Mouse (Mus musculus) NIH3T3 (cell line): ENCODE measurements at regions not wholly inside any gene's neighbourhood (a gene's known extent, or its start where the extent isn't known, plus 50 kb on each side); places are given as distances from the start of the nearest gene placed in this dataset.

Experiments
- DNase-seq: peaks from one replicate; pipeline ENCODE4 v3.0.0-alpha.2; 2012; ENCODE audit warnings: low read depth

DNA sequence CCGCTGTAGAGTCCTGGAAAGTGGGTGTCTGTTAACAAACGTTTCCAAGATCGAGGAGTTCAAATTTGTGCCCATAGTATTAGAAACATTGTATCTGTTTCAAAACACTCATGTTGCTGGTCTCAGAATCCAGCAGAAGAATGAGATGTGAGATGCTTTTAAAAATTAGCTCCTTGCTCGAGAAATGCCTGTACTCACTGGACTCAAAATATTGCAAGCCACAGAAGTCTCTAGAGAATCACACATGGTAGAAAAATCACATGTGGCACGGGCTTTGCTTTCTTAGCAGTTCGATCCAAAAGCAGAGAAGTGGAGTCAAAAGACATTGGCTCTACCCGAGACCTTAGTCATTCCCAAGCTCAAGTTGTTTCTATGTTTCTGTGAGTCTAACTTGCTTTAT, 67.0 kb upstream of the Cpsf6 start:
- DNase-seq = no peak

DNA sequence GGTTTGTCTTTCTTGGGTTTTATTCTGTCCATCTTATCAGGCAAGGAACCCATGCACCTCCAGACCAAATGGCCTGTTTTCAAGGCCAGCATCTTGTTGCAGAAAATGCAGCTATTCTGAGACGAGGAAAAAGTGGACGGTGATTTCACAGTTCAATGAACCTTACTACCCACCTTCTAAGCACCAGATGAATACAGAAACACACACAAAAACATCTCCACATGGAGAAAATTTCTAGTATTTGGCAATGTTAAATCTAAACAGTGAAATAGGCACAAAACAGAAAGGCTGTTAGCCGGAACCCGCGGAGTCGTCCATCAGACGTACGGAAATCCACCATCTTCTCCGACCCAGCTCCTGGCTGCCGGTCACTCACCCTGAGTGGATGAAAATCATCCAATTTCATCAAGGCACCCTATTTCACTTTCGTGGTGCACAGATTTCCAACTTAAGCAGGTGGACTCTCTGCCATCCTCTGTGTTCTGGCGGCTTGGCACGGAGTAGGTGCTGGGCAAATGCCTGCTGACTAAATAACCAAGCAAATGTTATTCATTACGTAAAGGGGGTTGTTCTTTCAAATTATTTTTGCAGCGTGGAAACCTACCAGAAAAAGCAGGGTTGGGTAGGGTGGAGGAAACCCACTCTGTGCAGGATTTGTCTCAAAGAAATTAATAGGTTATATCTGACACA, 66.1 kb upstream of the Cpsf6 start:
- no peak for DNase-seq

DNA sequence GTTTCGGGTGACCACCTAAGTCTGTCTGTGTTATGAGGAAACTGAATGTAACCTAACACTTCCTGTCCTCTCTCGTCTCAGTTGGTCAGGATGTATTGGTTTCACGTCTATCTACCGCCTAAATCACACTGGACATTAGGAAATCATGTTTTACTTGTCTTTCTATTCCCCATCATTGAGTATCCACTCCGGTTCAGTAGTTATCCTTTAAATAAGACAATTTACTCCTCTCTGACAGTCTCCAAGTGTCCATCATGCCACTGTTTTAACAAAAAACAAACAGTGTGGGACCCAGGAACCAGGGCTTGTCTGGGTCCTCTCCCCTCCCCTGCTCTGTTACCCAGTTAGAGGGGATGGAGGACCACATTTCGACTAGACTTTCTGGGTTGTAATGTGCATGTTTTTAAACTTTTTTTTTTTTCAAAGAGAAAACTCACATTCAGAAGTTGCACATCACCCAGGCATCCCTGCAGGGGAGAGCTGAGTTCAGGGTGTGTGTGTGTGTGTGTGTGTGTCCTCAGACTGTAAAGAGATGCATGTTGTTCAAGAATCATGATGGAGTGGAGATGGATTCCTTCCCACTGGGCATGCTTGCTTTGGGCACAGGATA, 65.5 kb upstream of the Cpsf6 start:
- no peak for DNase-seq

DNA sequence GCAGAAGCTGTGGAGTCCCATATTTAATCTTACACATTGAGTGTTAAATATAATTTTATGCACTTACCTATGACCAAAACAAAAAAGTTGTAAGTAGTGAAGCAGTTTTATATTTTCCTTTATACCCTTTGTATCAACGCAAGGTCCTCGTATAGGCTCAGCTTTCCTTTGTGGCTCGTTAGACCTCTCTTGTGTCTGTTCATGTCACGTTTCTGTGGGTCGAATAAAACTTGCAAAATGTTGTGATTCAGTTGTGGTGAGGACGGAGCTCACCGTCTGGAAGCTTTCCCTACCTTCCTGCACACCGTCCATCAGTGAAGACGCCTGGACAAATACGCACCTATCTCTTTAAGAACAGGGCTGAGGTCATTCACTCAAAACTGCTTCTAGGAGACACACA, 64.9 kb upstream of the Cpsf6 start:
- DNase-seq = no peak

DNA sequence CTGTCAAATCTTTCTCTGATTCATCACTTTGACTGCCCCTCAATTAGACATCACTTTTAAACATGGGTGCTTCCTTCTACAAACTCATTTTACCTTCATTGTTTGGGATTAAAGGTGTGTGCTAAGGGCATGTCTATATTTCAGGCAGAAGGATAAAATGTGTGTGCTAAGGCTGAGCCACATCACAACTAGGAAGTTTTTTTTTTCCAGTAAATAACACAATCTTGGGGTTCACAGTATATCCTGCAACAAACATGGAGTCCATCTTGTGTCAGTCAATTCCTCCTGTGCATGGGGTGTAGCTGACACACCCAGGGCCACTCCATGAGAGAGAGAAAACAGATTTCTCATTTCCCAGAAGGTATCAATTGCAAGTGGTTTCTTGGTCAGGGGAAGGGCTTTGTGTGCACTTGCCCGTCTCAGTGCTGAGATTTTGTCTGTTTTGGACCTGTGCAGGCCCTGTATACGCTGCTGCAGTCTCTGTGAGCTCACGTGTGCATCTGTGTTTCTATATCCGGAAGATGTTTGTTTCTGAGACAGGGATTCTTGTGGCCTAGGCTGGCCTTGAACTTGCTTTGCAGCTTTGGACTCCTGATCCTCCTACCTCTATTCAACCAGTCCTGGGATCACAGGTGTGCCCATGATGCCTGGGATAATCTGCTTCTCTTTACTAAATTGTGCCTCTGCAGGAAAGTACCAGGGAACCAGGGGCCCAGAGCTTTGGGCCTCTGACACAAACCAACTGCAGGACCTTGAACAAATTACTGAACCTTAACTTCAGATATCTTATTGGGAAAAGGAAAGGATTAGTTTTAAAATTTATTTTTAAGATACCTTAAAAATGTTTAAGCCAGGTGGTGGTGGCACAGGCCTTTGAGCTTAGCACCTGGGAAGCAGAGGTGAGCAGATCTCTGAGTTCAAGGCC, 63.9 kb upstream of the Cpsf6 start:
- no peak for DNase-seq

DNA sequence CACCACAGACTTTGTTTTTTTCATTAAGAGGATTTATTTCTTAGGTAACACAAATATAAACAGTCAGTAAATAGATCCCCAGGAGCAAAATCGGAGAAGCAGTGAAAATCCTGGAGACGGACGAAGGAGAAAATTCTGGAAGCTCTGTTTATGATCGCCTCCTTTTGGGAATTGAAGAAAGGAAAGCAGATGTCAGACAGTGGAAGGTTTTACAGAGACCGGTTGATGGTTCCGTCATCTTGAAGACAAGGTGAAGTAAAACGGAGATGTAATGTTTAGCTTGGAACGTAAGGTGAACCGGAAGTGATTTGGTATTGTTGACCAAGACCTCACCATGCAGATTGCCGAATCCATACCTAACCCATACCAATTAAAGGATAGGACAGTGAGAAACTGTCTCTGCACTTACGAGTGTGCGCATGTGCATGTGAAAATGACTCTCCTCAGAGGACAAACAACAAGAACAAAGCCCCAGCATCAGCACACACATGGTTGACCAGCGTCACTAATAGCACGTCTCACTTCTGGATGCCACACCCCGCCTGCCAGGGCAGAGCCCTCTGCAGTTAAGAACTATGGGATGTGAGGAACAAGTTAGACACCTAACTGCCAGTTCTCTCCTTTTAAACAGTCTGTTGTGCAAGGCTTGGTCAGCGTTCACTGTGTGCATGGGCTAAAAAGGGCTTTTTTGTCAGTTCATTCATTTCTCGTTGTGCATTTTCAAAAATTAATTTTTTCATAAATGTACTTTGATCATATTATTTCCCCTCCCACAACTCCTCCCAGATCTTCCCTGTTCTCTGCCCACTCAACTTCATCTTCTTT, 62.4 kb upstream of the Cpsf6 start:
- DNase-seq = no peak

DNA sequence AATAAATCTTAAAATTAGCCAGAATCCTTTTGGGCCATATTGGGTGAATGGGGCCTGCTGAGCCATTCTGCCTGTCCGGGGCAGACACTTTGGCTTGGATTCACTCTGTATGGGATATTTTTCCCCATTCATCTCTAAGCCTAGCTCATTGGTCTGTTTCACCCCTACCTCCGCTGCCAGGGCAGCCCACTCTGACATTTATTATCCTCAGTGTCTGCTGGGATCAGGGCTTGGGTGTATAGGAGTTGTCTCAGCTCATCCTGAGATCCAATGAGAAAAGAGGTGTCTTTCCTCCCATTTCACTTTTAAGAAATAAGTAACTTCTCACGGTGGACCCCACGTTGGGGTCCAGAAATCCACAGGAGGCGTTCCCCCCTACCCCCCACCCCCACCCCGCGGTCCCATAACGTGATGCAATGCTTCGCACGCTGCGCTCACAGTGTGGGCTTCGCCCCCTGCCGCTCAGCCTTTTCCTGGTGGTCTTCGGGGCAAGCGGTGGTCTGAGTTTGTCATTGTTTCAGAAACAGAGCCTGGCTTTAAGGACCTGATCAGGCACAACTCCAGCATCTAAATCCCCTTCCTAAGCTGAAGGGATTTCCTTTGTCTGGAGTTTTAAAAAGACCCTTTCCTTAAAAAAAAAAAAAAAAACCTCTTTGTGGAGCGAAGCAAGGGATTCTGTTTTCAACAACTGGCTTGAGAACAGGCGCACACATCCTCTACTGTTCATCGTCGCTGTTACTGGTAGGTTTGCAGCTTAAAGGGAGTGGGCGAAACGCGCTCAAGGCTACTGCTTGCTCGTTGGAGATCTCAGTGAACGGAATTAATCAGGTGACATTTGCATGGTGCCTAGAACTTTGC, 61.5 kb upstream of the Cpsf6 start:
- no peak for DNase-seq

DNA sequence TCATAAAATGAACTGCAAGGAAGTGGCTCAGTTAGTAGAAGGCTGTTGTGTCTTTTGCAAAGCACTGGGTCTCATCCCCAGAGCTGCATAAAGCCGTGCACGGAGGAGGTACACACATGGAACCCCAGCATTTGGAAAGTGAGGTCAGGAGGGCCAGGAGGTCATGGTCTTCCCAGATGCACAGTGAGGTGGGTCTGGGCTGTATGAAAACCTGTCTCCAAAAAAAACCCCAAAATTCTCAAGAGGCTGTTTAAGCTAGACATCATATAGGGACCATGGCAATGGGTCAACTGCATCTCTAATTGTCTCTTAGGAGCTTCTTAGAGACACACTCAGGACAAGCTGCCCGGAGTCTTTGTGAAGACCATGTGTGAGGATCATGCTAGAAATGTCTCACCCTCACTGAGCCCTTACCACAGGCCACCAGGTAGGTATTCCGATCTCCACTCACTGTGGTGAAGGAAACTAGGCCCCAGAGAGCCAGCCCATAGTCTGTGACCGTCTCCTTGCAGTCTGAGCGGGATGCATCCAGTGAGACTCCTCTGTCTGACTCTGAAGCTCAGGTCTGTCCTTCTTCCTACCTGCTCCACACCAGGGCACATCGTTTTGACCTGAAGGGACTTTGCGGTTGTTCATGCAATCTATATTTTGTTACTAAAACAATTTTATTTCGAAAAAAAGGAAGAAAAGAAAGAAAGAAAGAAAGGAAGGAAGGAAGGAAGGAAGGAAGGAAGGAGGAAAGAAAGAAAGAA, 60.6 kb upstream of the Cpsf6 start:
- DNase-seq = no peak

DNA sequence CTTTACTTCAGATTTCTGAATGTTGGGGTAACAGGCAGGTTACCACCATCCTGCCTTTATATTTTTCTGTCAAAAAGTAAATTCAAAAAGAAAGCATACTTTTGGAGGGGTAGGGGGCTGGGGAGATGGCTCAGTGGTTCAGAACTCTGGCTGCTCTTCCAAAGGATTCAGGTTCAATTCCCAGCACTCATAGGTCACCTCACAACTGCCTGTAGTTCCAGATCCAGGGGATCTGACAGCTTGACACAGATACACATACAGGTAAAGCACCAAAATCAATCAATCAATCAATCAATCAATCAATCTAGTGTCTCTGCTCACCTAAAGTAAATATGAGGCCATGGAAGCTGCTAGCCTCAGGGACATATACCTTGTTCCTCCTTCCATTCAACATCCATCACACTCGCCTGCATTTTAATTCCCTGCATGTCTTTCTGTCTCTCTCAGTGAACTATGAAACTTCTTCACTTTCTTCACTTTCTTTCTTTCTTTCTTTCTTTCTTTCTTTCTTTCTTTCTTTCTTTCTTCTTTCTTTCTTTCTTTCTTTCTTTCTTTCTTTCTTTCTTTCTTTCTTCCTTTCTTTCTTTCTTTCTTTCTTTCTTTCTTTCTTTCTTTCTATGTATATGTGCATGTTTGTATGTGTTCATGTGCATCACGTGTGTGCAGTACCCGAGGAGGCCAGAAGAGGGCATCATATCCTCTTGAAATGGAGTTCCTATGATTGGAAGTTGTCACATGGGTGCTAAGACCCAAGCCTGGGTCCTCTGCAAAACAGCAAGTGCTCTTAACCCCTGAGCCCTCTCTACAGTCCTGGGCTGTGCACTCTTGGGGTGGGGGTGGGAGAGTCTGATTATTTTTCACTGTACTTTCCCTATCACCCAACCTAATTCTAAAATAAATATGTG, 59.6 kb upstream of the Cpsf6 start:
- no peak for DNase-seq

DNA sequence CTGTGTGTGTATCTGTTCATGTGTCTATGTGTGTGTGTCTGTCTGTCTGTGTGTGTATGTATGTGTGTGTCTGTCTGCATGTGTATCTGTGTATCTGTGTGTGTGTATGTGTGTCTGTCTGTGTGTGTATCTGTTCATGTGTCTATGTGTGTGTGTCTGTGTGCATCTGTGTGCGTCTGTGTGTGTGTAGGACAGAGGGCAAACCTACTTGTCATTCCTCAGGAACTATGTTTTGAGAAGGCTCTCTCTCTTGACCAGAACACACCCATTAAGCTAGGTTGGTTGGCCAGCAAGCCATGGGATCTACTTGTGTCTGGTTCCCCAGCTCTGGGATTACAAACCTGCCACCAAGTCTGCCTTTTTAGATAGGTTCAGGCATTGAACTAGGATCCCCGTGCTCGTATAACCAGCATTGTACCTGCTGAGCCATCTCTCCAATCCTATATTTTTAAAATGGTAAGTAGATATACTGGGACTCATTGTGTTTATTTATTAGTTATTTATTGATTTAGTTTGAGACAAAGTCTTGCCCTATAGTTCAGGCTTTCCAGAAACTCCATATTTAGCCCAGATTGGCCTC, 58.9 kb upstream of the Cpsf6 start:
- no peak for DNase-seq

DNA sequence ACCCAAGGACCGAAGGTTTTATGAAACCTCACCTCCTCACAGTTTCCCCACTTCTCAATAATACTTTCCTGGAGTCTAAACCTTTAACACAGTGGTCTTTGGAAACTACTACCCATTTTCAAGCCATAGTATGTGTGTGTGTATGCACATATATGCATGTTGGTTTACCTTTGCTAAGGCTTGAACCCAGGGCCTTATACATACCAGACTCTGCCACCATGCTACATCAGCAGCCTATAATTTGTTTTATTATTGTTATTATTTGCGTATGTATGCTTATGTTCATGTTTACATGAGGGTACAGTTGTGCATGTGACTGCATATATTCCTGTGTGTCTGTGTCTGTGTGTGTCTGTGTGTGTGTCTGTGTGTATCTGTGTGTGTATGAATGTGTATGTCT, 58.2 kb upstream of the Cpsf6 start:
- no peak for DNase-seq

DNA sequence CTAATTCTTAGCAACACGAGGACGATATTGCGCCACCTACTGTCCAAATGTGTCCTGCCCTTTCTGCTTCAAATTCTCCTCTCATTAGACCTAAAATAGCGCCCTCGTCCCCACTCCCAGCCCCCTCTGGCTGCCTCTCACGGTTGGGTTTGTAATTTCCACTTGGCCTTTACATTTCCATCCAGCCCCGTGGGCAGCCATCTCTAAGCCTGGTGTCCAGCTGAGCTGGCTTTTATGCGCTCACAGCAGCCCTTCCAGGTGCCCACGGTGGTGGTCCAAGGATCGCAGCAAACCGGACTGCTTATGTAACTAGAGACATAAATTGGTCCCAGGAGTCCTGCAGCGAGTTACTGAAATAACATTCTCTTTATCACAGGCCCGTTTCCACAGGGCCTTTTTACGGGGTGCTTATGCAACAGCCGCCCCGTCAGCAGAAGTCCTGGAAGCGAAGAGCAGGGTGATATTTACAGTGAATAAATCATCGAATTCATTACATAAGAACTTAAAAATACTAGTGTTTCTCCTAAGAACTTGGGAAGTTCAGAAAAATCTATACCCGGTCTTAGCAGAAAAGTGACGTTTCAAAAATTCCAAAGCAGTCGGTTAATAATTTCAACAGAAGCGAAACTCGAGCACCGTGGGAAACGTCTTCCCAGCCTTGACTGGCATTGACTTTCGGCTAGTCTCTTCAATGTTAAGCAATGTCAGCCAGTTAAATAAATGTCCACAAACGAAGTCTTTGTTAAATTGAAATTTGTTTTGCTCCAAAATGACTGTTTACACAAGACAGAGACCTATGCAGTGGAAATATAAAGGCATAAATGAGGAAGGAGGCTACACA, 57.3 kb upstream of the Cpsf6 start:
- peak; percentile 61 for DNase-seq

DNA sequence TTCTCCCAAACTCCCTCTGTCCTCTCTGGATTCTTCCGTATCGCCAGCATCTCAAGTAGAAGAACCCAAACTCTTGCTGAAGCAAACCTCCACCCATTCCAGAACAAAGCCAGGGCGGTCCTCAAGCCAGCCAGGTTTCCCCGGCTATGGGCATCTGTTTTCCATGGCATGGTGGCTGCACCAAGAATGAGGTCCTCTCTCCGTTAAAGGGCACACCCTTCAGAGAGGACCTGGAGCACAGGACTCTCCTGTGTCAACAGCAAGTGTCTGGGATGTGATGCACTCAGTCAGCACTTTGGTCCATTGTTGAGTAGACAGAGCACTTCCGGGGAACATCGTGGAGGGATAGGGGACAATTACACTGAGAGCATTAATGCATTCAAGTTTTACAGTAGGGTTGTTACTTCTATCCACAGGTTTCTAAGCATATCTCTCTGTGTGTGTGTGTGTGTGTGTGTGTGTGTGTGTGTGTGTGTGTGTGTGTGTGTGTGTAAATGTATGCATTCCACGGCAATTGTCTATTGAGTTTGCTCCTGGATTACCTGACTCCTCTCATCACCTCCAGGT, 56.6 kb upstream of the Cpsf6 start:
- DNase-seq = no peak

DNA sequence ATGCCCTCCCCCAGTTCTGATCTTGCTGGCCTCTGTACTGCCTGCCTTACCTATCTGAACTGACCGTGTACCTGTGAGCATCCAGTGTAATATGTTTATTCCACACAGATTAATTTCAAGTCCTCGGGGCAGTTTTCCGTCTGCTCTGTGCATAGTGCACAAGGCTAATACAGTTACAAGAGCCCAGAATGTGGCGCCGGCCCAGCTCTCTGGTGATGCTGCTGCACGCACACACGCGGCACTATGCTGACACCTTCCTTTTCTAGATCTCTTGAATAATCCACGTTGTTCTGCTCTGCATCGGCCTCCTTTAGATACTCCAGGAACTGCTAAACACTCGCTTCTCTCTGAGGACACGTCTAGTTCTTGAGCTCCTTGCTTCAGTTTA, 55.9 kb upstream of the Cpsf6 start:
- DNase-seq = no peak

DNA sequence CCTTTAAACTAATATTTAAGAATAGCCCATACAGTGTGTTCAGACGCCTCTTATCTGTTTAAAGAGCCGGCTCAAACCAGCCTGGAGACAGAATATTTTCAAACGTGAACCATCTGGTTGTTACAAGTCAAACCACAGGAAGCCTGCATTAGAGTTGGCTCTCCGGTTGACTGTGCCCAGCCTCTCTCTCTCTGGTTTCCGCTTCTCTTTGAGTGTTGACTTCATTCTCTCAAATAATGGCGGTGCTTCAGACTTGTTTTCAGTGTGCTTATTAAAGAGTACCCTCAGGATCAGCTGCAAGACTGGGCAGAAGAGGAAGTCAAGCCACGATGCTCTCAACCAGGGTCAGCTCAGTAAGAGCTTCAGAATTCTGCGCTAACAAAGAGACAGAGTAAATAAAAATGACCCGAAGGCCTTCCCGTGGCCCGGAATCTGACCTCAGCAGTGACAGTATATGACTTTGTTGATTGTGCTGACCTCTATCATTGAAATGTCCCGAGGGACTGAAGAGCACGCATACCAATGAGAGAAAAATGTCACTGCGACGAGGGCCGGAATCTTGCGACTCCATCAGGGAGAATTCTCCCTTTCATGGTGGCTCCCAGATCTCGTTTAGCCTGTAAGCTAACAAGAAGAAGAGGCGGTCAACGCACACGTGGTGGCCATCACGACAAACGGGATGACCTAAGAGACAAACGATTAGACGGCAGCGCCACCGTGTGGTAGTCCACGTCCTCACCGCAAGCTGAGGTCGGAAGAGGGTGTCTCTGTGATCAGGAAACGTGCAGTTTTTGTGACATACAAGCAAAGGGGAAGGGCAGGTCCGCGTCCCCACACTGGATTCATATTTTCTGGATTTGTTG, 55.3 kb upstream of the Cpsf6 start:
- DNase-seq = peak; percentile 82

DNA sequence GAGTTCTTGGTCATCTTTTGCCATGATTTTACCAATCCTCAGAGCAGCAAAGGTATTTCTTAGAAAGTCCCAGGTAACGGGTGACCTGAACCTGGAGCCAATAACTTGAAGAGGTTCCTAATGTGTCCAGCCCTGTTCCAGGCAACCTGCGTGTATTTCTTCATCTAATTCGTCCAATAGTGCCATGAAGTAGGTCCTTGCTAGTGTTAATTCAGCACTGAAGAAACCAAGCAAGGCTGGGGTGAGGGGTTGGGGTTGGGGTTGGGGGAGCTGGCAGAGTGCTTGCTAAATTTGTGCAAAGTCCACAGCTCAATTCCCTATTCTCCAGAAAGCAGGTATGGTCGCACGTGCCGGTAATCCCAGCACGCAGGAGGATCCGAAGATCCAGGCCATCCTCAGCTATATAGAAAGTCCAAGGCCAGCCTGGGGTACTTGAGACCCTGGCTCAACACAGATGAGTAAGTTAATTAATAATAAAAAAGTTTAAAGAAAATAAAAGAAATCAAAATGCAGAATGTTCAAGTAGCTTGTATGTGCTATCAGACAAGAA, 54.6 kb upstream of the Cpsf6 start:
- no peak for DNase-seq
